12 mouse cellular contexts compared by ENCODE assay signal in genomic region chr10:4158533-4158932, GRCm38 (mm10).
A peak's percentile ranks its signal among the peaks of the same experiment; 100 is the strongest.
DNase-seq lines count a peak whose midpoint lies in the region.
"Had no signal": no experiment of that assay in that cellular context is flagged by ENCODE, and none has a peak within 500 bp of the region (broad histone marks: within the 10 kb centered on the region; RNA-seq: fewer than 3 reads in every experiment).

No protein-coding gene starts in this region.

- intact Hi-C loops in heart, postnatal 36 days (cut with DNase I) = no loop called here

- DNase-seq in heart, adult 11 months = peak; percentile 70
- DNase-seq in heart, postnatal 36 days = no peak
- peak; percentile 16 for DNase-seq in ovary, postnatal 36 days (ENCODE audit: low spot score)
- DNase-seq in ovary, postnatal 10 days (ENCODE audit: low spot score) = no peak
- peak; percentile 87 for DNase-seq in kidney, adult 9 months
- DNase-seq in kidney, postnatal 36 days = peak; percentile 80 to 84
- DNase-seq in adrenal gland, postnatal 4 days (ENCODE audit: low spot score in 2 of 2) = no peak
- no peak for DNase-seq in adrenal gland, adult (ENCODE audit: inconsistent age in 2 of 2, low spot score in 1 of 2)
- DNase-seq: adrenal gland, postnatal 10 days; gastrocnemius, postnatal 10 days; right cerebral cortex, postnatal 4 days; thymus, adult 2 months had no signal

Comparison
In these comparisons a context has a peak if more than half of its experiments do, and no peak if none do; other contexts are left out.
1. DNase-seq: peak in heart, adult 11 months (single experiment), ovary, postnatal 36 days (single experiment), kidney, adult 9 months (single experiment) and kidney, postnatal 36 days (2 of 2); none in heart, postnatal 36 days (0 of 2), ovary, postnatal 10 days (single experiment), adrenal gland, postnatal 4 days (0 of 2) and adrenal gland, adult (0 of 2).